Comparison of ENCODE assay signal across 8 mouse cellular contexts in the genomic region with DNA sequence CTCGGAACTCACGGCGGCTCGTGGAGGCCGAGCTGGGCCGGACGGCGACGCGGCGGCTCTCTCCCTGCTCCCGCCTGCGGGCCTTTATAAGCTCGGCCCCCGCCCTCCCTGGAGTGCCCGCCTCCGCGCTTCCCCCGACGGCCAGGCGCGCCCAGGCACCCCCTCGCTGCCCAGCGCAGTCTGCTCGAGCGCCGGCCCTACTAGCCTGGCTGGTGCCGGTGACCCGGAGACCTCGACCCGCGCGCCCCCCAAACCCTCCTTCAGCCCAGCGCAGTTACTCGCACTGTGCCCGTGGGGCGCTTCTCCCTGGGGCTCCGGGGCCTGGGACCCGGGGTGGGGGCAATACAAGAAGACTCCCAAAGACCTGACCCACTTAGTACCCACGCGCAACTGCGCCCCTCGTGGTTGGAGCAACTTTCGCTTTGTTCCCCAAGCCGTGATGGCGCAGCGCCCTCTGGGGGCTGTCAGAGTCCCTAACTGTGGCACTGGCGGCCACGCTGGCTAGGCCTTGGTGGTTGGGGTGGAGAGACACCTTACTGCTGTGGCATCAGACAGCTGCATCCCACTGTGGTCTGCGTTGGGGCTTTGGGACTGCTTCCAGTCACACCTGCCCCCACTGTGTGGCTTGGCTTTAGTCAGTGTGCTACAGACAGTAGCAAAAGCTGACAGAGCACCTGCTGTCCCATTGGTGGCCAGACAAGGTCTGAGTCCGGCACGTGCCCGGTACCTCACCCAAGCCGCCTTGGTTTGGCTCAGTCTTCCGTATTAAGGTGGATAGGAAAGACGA. TPM values are rescaled to one million over a fixed set of nuclear protein-coding genes. Genes with fewer than 3 reads are reported as not detected.
DNase-seq lines count a peak whose midpoint lies in the region; ATAC-seq and TF ChIP-seq lines count a peak whose summit lies in the region.

Gene Piezo1 (minus strand): TSS at position 65 of the 787 bp plus-strand sequence.

- H3K36me3 ChIP-seq in G1E (replicated peaks) = peaks cover 28% of the 10 kb centered on the region
- no peaks in the 10 kb centered on the region for H3K36me3 ChIP-seq in hindbrain, embryonic 10.5 days

- peak; percentile 61 for DNase-seq in G1E (ENCODE audit: low spot score)
- peak; percentile 56 for DNase-seq in cerebellum, adult 8-10 months
- DNase-seq in hindbrain, embryonic 10.5 days (ENCODE audit: low spot score) = peak; percentile 83
- DNase-seq in layer of hippocampus, adult 9-11 months = peak; percentile 75
- DNase-seq in lung, postnatal 10 days = peak; percentile 96
- peak; percentile 94 for DNase-seq in ovary, postnatal 14 days (ENCODE audit: low spot score)
- peak; percentile 96 for DNase-seq in thymus, postnatal 25 days

- peak; percentile 30; the same call in 1 of the 2 replicates for ATAC-seq in G1E (ENCODE audit: extremely low read depth, insufficient number of reproducible peaks, low FRiP score, poor library complexity, severe bottlenecking)
- ATAC-seq in frontal cortex, adult (ENCODE audit: low TSS enrichment) = 0 out of 2 replicates have a peak, but pooled peaks have one; percentile 25

- H3K27ac ChIP-seq in hindbrain, embryonic 10.5 days = peak within 1 kb of the TSS; percentile 91

- no peaks in the 10 kb centered on the region for H3K9me3 ChIP-seq in G1E (replicated peaks)
- no peaks in the 10 kb centered on the region for H3K9me3 ChIP-seq in hindbrain, embryonic 10.5 days

- 11% methylated on average over 55 of the region's 56 CpGs for WGBS in hindbrain, embryonic 10.5 days

- H3K27me3 ChIP-seq in G1E (ENCODE audit: insufficient read depth, low read length) = no peaks in the 10 kb centered on the region
- H3K27me3 ChIP-seq in hindbrain, embryonic 10.5 days (ENCODE audit: insufficient read depth, poor library complexity, severe bottlenecking) = peaks cover 38% of the 10 kb centered on the region

- peak; percentile 94 for TF ChIP-seq CTCF in G1E (IDR thresholded peaks at IDR 0.05; ENCODE audit: low read depth, low read length)

- peaks cover 71% of the 10 kb centered on the region for H3K4me1 ChIP-seq in G1E (ENCODE audit: insufficient read depth, low read depth, low read length)
- H3K4me1 ChIP-seq in hindbrain, embryonic 10.5 days (replicated peaks) = peaks cover 50% of the 10 kb centered on the region

- H3K4me3 ChIP-seq in G1E (ENCODE audit: low read depth, low read length) = peak within 1 kb of the TSS; percentile 86
- peak within 1 kb of the TSS; percentile 65 for H3K4me3 ChIP-seq in hindbrain, embryonic 10.5 days

RNA-seq across cellular contexts. Expression of gene Piezo1, which starts in this region (rescaled TPM):
- total RNA-seq in G1E (2014; fragmentation: Nextera tagmentation) (77.0 and 95.3 TPM in 2 replicates), G1E (2017) (24.9 and 26.0 TPM in 2 replicates)
- 69.6 and 79.4 TPM in 2 replicates for polyA plus RNA-seq in G1E (2012)
- 6.5 and 9.2 TPM in 2 replicates for polyA plus RNA-seq in hindbrain, embryonic 10.5 days (2016; fragmentation: Nextera tagmentation; extraction: Ambion mirVana)

Comparison
In these comparisons a context has a peak if more than half of its experiments do, and no peak if none do; other contexts are left out.
1. Peak in every context shown above with its lines: DNase-seq, ATAC-seq, H3K4me3 ChIP-seq and H3K27ac ChIP-seq.